Comparison of ENCODE assay signal across 26 mouse cellular contexts in genomic region chr2:144002229-144002984, GRCm38 (mm10). TPM values are rescaled to one million over a fixed set of nuclear protein-coding genes. Genes with fewer than 3 reads are reported as not detected.
"Had no signal": no experiment of that assay in that cellular context is flagged by ENCODE, and none has a peak within 500 bp of the region (broad histone marks: within the 10 kb centered on the region; RNA-seq: fewer than 3 reads in every experiment).

No protein-coding gene starts in this region.

- H3K27ac ChIP-seq: kidney, embryonic 15.5 days; layer of hippocampus, adult 2 months; limb, embryonic 10.5 days; limb, embryonic 13.5 days; liver, embryonic 14.5 days; macrophage; midbrain, embryonic 13.5 days; neural tube, embryonic 12.5 days; neural tube, embryonic 15.5 days had no signal

- ATAC-seq: liver, postnatal 0 days; lung, postnatal 0 days; midbrain, embryonic 13.5 days had no signal

- H3K9ac ChIP-seq: kidney, embryonic 15.5 days; limb, embryonic 13.5 days; liver, embryonic 14.5 days; liver, postnatal 0 days; lung, embryonic 14.5 days; midbrain, embryonic 13.5 days; neural tube, embryonic 12.5 days; neural tube, embryonic 15.5 days had no signal

- H3K36me3 ChIP-seq: limb, embryonic 10.5 days; midbrain, embryonic 13.5 days; neural tube, embryonic 12.5 days; neural tube, embryonic 15.5 days had no signal

- H3K4me3 ChIP-seq: kidney, embryonic 15.5 days; layer of hippocampus, adult 2 months; limb, embryonic 10.5 days; limb, embryonic 13.5 days; midbrain, embryonic 13.5 days; neural tube, embryonic 12.5 days; neural tube, embryonic 15.5 days had no signal

- H3K4me2 ChIP-seq: kidney, embryonic 15.5 days; limb, embryonic 13.5 days; lung, embryonic 14.5 days; midbrain, embryonic 13.5 days; neural tube, embryonic 12.5 days; neural tube, embryonic 15.5 days had no signal

- H3K9me3 ChIP-seq: kidney, embryonic 15.5 days; limb, embryonic 10.5 days; limb, embryonic 13.5 days; midbrain, embryonic 13.5 days; neural tube, embryonic 12.5 days; neural tube, embryonic 15.5 days had no signal

- H3K27me3 ChIP-seq: kidney, embryonic 15.5 days; limb, embryonic 13.5 days; midbrain, embryonic 13.5 days; neural tube, embryonic 12.5 days; neural tube, embryonic 15.5 days had no signal

- DNase-seq: kidney, adult 8-10 months; kidney, postnatal 10 days; kidney, postnatal 4 days; layer of hippocampus, adult 9-11 months; liver; liver, postnatal 0 days; lung, embryonic 14.5 days; right cerebral cortex, adult 18-20 months; right cerebral cortex, postnatal 14 days; thymus, adult 2 months; thymus, postnatal 14 days; thymus, postnatal 4 days had no signal

- H3K4me1 ChIP-seq: neural tube, embryonic 12.5 days had no signal

RNA-seq across cellular contexts. Expression of gene Banf2, which starts 30.5 kb away (rescaled TPM):
- polyA plus RNA-seq: intestine, embryonic 14.5 days; kidney, embryonic 15.5 days; limb, embryonic 10.5 days; limb, embryonic 13.5 days; liver, embryonic 14.5 days; liver, postnatal 0 days; lung, embryonic 14.5 days; lung, postnatal 0 days; macrophage; midbrain, embryonic 13.5 days; midbrain, postnatal 0 days; neural tube, embryonic 12.5 days; neural tube, embryonic 15.5 days; spleen, adult 2 months; stomach, embryonic 16.5 days; thymus, adult 2 months had no signal
